Mouse (Mus musculus) myocyte (in vitro differentiated cells): Measurements from ENCODE around the gene Tmem230. TPM values are rescaled to one million over a fixed set of nuclear protein-coding genes. Genes with fewer than 3 reads are reported as not detected.
"Not testable (repeated sequence)": the region's sequence is repeated elsewhere in the genome, so short reads cannot be mapped to it uniquely, and the experiment has no call there.

Experiments used
- H3K27me3 ChIP-seq: one replicate; pipeline ENCODE4 v1.6.1; 2011; ENCODE audit not compliant: control insufficient read depth, insufficient read depth, insufficient read length
- H3K36me3 ChIP-seq: one replicate; pipeline ENCODE4 v1.6.1; 2011; ENCODE audit not compliant: control insufficient read depth, insufficient read depth
- H3K4me2 ChIP-seq: one replicate; pipeline ENCODE4 v1.6.1; 2011; ENCODE audit warnings: low read depth, control low read depth
- H3K4me3 ChIP-seq: one replicate; pipeline ENCODE4 v1.5.1; 2011; ENCODE audit warnings: mild to moderate bottlenecking, control low read depth, moderate library complexity
- H3K79me2 ChIP-seq: one replicate; pipeline ENCODE4 v1.6.1; 2011; ENCODE audit not compliant: control insufficient read depth, insufficient read depth
- H3ac ChIP-seq: one replicate; pipeline ENCODE4 v1.6.1; 2011; ENCODE audit not compliant: control insufficient read depth, insufficient read length
- CEBPB ChIP-seq: IDR thresholded peaks from 2 replicates; pipeline ENCODE4 v1.6.1; 2011; ENCODE audit warnings: mild to moderate bottlenecking, moderate library complexity; ENCODE audit not compliant: poor library complexity, insufficient read depth, severe bottlenecking
- E2F4 ChIP-seq: IDR thresholded peaks from one replicate; pipeline ENCODE4 v1.6.1; 2011; ENCODE audit warnings: mild to moderate bottlenecking, control low read depth, moderate library complexity; ENCODE audit not compliant: insufficient read depth
- MAX ChIP-seq: IDR thresholded peaks from one replicate; pipeline ENCODE4 v1.6.1; 2011; ENCODE audit warnings: low read depth, mild to moderate bottlenecking, control low read depth
- MYOD1 ChIP-seq, 3 experiments: IDR thresholded peaks; one replicate each; pipeline ENCODE4 v1.6.1; 2011; ENCODE audit warnings: control low read depth in 2 of 3, low read depth in 2 of 3, mild to moderate bottlenecking in 2 of 3, moderate library complexity in 1 of 3; ENCODE audit not compliant: insufficient read length in 2 of 3, control insufficient read depth in 1 of 3
- MYOG ChIP-seq, 3 experiments: IDR thresholded peaks; one replicate each; pipeline ENCODE4 v1.6.1; 2011; ENCODE audit warnings: control low read depth in 2 of 3, low read depth in 2 of 3, mild to moderate bottlenecking in 2 of 3; ENCODE audit not compliant: insufficient read length in 2 of 3, control insufficient read depth in 1 of 3, insufficient read depth in 1 of 3
- POLR2A ChIP-seq: IDR thresholded peaks from one replicate; pipeline ENCODE4 v1.6.1; 2011; ENCODE audit warnings: low read depth, mild to moderate bottlenecking, control low read depth, moderate library complexity; ENCODE audit not compliant: insufficient read length
- POLR2AphosphoS2 ChIP-seq: IDR thresholded peaks from one replicate; pipeline ENCODE4 v1.6.1; 2011; ENCODE audit warnings: low read depth, control low read depth; ENCODE audit not compliant: insufficient read length
- REST ChIP-seq: IDR thresholded peaks from one replicate; pipeline ENCODE4 v1.6.1; 2011; ENCODE audit warnings: mild to moderate bottlenecking, control low read depth, moderate library complexity; ENCODE audit not compliant: insufficient read depth, insufficient read length
- SRF ChIP-seq: IDR thresholded peaks from one replicate; pipeline ENCODE4 v1.6.1; 2011; ENCODE audit warnings: low read depth; ENCODE audit not compliant: control insufficient read depth, insufficient read length
- TCF12 ChIP-seq: IDR thresholded peaks from one replicate; pipeline ENCODE4 v1.6.1; 2011; ENCODE audit warnings: mild to moderate bottlenecking, control low read depth; ENCODE audit not compliant: poor library complexity, insufficient read depth, severe bottlenecking
- TCF3 ChIP-seq: IDR thresholded peaks from one replicate; pipeline ENCODE4 v1.6.1; 2011; ENCODE audit warnings: low read depth, control low read depth; ENCODE audit not compliant: insufficient read length
- USF1 ChIP-seq: IDR thresholded peaks from one replicate; pipeline ENCODE4 v1.6.1; 2011; ENCODE audit warnings: low read depth, mild to moderate bottlenecking, control low read depth, moderate library complexity
- polyA plus RNA-seq: library from polyadenylated mRNA; unstranded; fragments of >200 nt; fragmentation: generic; extraction: Trizol; gene quantifications from one replicate; pipeline ENCODE4 v1.2.1, GENCODE M21; 2012; ENCODE audit warnings: missing spikeins

The Tmem230 gene
- polyA plus RNA-seq, 1 experiment, result 76.6 TPM

DNA sequence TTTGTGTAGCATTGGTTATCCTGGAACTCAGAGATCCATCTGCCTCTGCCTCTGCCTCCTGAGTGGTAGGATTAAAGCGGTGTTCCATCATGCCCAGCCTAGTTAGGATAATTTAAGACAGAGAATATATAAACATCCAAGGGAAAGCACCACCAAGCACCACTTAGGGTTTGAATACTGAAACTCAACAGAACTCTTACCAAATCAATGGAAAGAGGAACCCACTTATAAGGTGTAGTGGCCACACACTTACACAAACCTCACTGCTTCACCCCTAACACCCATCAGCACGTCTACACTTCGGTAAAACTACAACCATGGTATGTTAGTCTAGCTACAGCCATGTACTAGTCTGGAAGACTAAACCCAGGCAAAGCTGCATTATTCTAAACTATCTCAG is 4.2 kb downstream of the Tmem230 start:
- Histone ChIP-seq H3K36me3 (peaks cover 27% of the 10 kb centered on the region), H3K4me3 (no peak overlapping the region), H3ac (no peak overlapping the region), H3K79me2 (peaks cover 15% of the 10 kb centered on the region), H3K4me2 (no peak overlapping the region), H3K27me3 (no peaks in the 10 kb centered on the region)
- TF ChIP-seq E2F4, result no peak
- no peak for TF ChIP-seq MAX
- TF ChIP-seq TCF12, result no peak

DNA sequence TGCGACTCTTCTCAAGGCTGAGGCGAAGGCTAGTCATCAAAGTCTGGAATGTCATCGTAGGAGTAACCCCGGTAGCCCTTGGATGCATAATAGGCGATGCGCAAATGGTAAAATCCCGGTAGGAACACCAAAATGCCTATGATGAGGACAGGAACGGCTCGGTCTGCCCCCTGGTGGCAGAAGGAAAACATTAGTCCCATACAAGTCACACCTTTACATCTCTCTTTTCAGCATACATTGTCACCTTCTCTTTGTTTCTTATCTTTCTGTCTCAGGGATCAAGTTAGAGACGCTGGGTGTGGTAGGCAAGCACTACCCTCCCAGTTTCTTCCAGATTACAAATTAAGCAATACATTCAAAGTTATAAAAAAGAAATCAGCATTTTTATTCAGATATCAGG is 7.2 kb downstream of the Tmem230 start:
- peaks cover 21% of the 10 kb centered on the region for H3K36me3 ChIP-seq
- H3K79me2 ChIP-seq, H3ac ChIP-seq, H3K4me2 ChIP-seq, H3K27me3 ChIP-seq, H3K4me3 ChIP-seq: not testable (repeated sequence)

DNA sequence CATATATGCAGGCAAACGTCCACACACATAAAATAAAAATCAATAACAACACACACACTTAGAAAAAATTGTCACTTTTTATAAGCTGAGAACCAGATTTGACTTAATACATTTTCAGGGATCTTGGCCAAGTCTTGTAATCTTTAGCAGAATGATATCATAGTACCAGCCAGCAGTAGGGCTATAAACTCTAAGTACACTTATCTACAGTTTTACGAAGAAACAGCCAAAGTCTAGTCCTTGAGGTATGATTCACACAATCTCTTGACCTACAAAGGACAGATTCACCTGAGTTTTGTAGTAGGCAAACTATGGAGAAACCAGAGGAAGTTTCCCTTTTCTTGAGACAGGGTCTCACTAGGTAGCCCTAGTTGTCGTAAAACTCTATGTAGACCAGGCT is 8.2 kb downstream of the Tmem230 start:
- not testable (repeated sequence) for H3K4me2 ChIP-seq, H3ac ChIP-seq, H3K27me3 ChIP-seq, H3K79me2 ChIP-seq, H3K4me3 ChIP-seq
- peaks cover 20% of the 10 kb centered on the region for H3K36me3 ChIP-seq

DNA sequence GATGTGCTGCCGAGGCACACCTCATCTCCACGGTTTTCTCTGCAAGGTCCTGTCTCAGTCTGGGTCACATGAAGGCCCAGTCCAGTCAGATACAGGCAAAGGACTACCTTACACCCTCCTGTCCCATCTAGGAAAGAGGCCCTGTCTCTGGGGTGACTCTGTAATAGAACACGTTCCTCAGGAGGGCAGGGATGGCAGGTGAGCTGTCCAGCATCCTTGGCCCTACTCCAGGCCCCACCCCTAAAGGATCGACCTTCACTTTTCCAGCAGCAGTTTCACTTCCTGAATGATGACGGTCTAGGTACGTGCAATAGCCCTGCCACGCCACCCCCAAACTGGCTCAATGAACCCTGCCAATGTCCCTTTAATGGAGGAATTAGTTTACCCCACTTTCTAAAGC is 11.6 kb downstream of the Tmem230 start:
- no peak overlapping the region for H3ac ChIP-seq
- H3K4me2 ChIP-seq, result no peak overlapping the region
- H3K4me3 ChIP-seq, result no peak overlapping the region
- H3K36me3 ChIP-seq, result no peaks in the 10 kb centered on the region
- no peaks in the 10 kb centered on the region for H3K27me3 ChIP-seq
- TF ChIP-seq E2F4, result no peak
- TF ChIP-seq TCF3, result no peak
- TF ChIP-seq REST, result no peak
- no peak for TF ChIP-seq CEBPB
- no peak for TF ChIP-seq MAX
- no peak for TF ChIP-seq POLR2A
- no peak for TF ChIP-seq MYOG (IDR thresholded peaks at IDR 0.05; ENCODE audit: control insufficient read depth in 1 of 3, insufficient read depth in 1 of 3, insufficient read length in 2 of 3, low read depth in 2 of 3)
- TF ChIP-seq MYOD1 (IDR thresholded peaks at IDR 0.05; ENCODE audit: control insufficient read depth in 1 of 3, insufficient read length in 2 of 3, low read depth in 2 of 3), result no peak
- no peaks in the 10 kb centered on the region for H3K79me2 ChIP-seq

DNA sequence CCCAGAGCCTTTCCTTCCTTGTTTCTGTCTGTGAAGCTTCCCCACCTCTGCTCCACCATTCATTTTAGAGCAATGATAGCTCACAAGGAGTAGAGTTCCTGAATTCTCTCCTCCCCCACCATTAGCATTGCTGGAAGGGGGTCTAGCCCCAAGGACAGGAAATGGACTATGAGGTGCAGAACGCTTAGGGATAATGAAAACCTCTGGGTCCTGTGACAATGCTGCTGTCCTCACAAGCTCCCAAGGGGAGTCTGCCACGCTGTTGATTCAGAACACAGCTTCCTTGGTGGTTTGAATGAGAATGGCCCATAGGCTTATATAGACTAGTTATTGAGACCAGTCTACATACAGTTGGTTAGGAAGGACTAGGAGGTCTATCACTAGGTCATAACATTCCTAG is 12.3 kb downstream of the Tmem230 start:
- TF ChIP-seq TCF3, result no peak
- no peak for TF ChIP-seq MAX
- TF ChIP-seq REST, result no peak
- TF ChIP-seq MYOG (IDR thresholded peaks at IDR 0.05; ENCODE audit: control insufficient read depth in 1 of 3, insufficient read depth in 1 of 3, insufficient read length in 2 of 3, low read depth in 2 of 3), result no peak
- no peak for TF ChIP-seq POLR2A
- no peak for TF ChIP-seq USF1
- no peak for TF ChIP-seq TCF12
- no peak for TF ChIP-seq MYOD1 (IDR thresholded peaks at IDR 0.05; ENCODE audit: control insufficient read depth in 1 of 3, insufficient read length in 2 of 3, low read depth in 2 of 3)
- no peak for TF ChIP-seq SRF
- no peak for TF ChIP-seq POLR2AphosphoS2
- no peak for TF ChIP-seq CEBPB
- TF ChIP-seq E2F4, result no peak
- H3K4me3 ChIP-seq, result no peak overlapping the region

DNA sequence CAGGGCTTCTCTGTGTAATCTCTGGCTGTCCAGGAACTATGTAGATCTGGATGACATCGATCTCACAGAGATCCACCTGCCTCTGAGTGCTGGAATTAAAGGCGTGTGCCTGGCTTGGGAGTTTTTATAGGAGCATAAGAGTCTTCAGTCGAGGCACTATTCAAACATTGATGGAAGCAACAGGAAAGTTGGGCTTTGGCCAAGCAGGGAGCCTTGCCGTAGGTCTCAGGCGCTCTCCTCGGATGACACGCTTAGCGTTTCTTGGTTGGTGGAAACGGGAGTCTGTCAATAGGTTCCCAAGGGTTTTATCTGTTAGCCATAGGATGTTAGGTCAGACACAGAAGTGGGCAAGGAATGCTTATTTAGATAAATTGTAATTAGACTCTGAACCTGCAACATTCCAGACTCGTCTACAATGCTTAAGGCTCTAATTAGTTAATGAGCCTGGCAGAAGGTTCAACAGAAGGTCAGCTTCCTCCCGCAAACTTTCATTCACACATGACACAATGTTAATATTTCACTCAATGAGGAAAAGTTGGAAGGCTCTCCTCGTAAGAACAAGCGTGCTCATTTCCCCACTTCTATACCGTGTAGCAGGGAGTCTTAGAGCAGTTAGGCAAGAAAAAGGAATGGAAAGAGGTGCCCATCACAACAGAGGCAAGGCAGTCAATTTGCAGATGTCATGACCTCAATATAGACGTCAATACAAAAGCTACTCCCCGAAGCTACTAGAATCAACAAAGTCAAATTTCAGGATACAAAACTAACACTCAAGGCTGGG is 13.4 kb downstream of the Tmem230 start:
- Histone ChIP-seq H3K4me3 (no peak overlapping the region), H3ac (no peak overlapping the region), H3K79me2 (no peaks in the 10 kb centered on the region), H3K27me3 (no peaks in the 10 kb centered on the region), H3K36me3 (no peaks in the 10 kb centered on the region), H3K4me2 (no peak overlapping the region)
- TF ChIP-seq REST (no peak), CEBPB (no peak), SRF (no peak), TCF12 (no peak), MYOG (IDR thresholded peaks at IDR 0.05; ENCODE audit: control insufficient read depth in 1 of 3, insufficient read depth in 1 of 3, insufficient read length in 2 of 3, low read depth in 2 of 3) (no peak), USF1 (no peak)

More for the DNA sequence above, 12.3 kb downstream of the Tmem230 start:
- Histone ChIP-seq H3K36me3 (no peaks in the 10 kb centered on the region), H3K4me2 (no peak overlapping the region), H3K79me2 (no peaks in the 10 kb centered on the region), H3K27me3 (no peaks in the 10 kb centered on the region), H3ac (no peak overlapping the region)
